Mouse (Mus musculus) forebrain, embryonic 13.5 days (tissue): ENCODE data around the gene Flvcr2. TPM values are rescaled to one million over a fixed set of nuclear protein-coding genes. Genes with fewer than 3 reads are reported as not detected.

Experiments
- ATAC-seq: fragments of 200-750 bp; cut with Nextera tagmentation; 2 replicates; pipeline ENCODE4 v1.8.0; 2017
- H3K27ac ChIP-seq: fragments of 300-500 bp; sonication (generic); 2 replicates; pipeline ENCODE4 v1.5.1; 2015; ENCODE audit warnings: inconsistent platforms, mild to moderate bottlenecking, moderate library complexity
- H3K27me3 ChIP-seq: fragments of 300-500 bp; sonication (generic); 2 replicates; pipeline ENCODE4 v1.6.1; 2015; ENCODE audit warnings: mild to moderate bottlenecking, inconsistent platforms
- H3K36me3 ChIP-seq: fragments of 300-500 bp; sonication (generic); 2 replicates; pipeline ENCODE4 v1.6.1; 2015; ENCODE audit warnings: mild to moderate bottlenecking, inconsistent platforms; ENCODE audit not compliant: poor library complexity, severe bottlenecking
- H3K4me1 ChIP-seq: fragments of 300-500 bp; sonication (generic); 2 replicates; pipeline ENCODE4 v1.6.1; 2015; ENCODE audit warnings: inconsistent platforms
- H3K4me2 ChIP-seq: fragments of 300-500 bp; sonication (generic); 2 replicates; pipeline ENCODE4 v1.6.1; 2015; ENCODE audit warnings: inconsistent platforms, mild to moderate bottlenecking, moderate library complexity
- H3K4me3 ChIP-seq: fragments of 300-500 bp; sonication (generic); 2 replicates; pipeline ENCODE4 v1.5.1; 2015; ENCODE audit warnings: mild to moderate bottlenecking, inconsistent platforms
- H3K9ac ChIP-seq: fragments of 300-500 bp; sonication (generic); 2 replicates; pipeline ENCODE4 v1.6.1; 2015; ENCODE audit warnings: mild to moderate bottlenecking, inconsistent platforms
- H3K9me3 ChIP-seq: fragments of 300-500 bp; sonication (generic); replicated peaks from 2 replicates; pipeline ENCODE4 v1.6.1; 2016; ENCODE audit warnings: inconsistent platforms
- WGBS: fragments of 180-500 bp; shearing (Covaris S2); methylation state at CpG from one replicate; pipeline ENCODE4 v1.1.7; 2015; 5-methylcytosine and 5-hydroxymethylcytosine counted together
- polyA plus RNA-seq: library from polyadenylated mRNA; unstranded; fragments of >200 nt; fragmentation: Nextera tagmentation; extraction: Ambion mirVana; gene quantifications from 2 replicates; pipeline ENCODE4 v1.2.1, GENCODE M21; 2015

The Flvcr2 gene
- polyA plus RNA-seq, 1 experiment from 2014 or later: 2.6 TPM

DNA sequence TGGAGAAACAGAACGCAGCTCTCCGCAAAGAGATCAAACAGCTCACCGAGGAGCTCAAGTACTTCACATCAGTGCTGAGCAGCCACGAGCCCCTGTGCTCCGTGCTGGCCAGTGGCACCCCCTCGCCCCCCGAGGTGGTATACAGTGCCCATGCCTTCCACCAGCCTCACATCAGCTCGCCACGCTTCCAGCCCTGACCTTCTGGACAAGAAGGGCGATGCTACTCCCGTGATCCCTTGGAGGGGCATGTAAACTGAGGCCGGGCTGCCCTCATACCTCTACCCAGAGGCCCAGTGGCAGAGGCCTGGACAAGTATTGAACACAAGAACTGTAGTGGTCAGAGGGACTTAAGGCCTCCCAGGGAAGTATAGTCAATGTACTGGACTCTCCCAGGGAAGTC is 37.8 kb upstream of the Flvcr2 start:
- 87% methylated on average over 12 of the region's 12 CpGs for WGBS
- no peak overlapping the region for H3K4me3 ChIP-seq
- peaks cover 11% of the 10 kb centered on the region for H3K4me1 ChIP-seq
- H3K4me2 ChIP-seq: no peak overlapping the region
- H3K27me3 ChIP-seq: peaks cover 31% of the 10 kb centered on the region
- no peak for ATAC-seq
- no peaks in the 10 kb centered on the region for H3K9me3 ChIP-seq
- H3K27ac ChIP-seq: no peak overlapping the region
- no peak overlapping the region for H3K9ac ChIP-seq
- no peaks in the 10 kb centered on the region for H3K36me3 ChIP-seq

DNA sequence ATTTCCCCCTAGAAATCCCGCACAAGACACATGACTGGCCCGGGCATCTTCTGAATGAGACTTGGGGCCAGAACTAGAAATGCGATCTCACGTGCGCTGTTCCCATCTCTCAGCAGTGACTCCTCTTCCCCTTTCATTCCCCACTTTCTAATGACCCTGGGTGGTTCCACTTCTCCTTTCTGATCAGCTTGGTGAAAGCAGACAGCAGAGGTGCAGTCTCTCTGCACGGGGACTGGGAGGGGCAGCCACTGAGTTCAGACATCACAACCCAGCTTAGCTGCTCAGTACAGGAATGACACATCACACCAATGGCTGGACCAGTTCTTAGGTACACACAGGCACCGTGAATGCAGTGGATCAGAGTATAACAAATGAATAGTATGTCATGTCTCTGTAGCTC is 35.6 kb upstream of the Flvcr2 start:
- H3K27me3 ChIP-seq: peaks cover 18% of the 10 kb centered on the region; the same call in 1 of the 2 replicates
- no peak overlapping the region for H3K27ac ChIP-seq
- no peak overlapping the region for H3K9ac ChIP-seq
- 87% methylated on average over 7 of the region's 7 CpGs for WGBS
- no peak for ATAC-seq
- H3K4me1 ChIP-seq: peaks cover 4% of the 10 kb centered on the region
- H3K36me3 ChIP-seq: no peaks in the 10 kb centered on the region
- H3K4me2 ChIP-seq: no peak overlapping the region
- H3K9me3 ChIP-seq: no peaks in the 10 kb centered on the region
- H3K4me3 ChIP-seq: no peak overlapping the region

DNA sequence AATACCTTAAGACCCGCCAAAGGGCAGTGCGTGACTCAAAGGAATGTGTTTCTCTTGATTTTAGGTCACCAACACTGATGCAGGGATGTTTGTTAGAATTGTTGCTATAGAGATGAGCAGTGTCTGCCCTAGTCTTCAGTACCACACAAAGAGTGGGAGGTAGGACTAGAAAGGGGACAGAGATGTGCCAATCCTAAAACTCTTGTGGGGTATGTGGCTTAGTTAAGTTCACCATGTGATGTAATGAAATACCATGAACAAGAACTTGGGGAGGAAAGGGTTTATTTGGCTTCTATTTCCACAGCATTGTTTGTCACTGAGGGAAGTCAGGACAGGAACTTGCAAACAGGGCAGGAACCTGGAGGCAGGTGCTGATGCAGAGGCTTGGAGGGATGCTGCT is 33.8 kb upstream of the Flvcr2 start:
- no peaks in the 10 kb centered on the region for H3K4me1 ChIP-seq
- no peak overlapping the region for H3K27ac ChIP-seq
- no peak overlapping the region for H3K9ac ChIP-seq
- no peaks in the 10 kb centered on the region for H3K9me3 ChIP-seq
- H3K4me2 ChIP-seq: no peak overlapping the region
- no peak overlapping the region for H3K4me3 ChIP-seq
- peaks cover 2% of the 10 kb centered on the region; the same call in 1 of the 2 replicates for H3K27me3 ChIP-seq
- 92% methylated on average over 2 of the region's 2 CpGs for WGBS
- ATAC-seq: no peak
- H3K36me3 ChIP-seq: no peaks in the 10 kb centered on the region

DNA sequence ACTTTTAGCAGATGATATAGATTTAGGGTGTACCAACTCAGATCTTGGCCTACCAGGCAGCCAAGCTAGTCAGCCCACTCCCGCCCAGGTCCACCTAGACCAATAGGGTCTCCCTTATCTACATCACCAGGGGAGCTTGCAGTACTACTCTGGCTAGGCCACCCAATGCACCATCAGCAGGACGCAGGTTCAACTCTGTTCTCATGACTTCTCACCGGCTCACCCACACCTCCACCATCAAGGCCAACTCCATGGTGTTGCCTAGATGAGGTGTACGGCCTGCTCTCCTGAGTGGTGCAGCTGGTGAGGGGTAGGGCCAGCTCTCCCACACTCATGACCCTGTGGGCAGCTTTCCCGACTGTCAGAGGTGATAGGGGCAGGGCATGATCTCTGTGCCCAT is 32.2 kb upstream of the Flvcr2 start:
- no peak for ATAC-seq
- Histone ChIP-seq H3K4me3 (no peak overlapping the region), H3K27me3 (no peaks in the 10 kb centered on the region), H3K27ac (no peak overlapping the region), H3K9me3 (no peaks in the 10 kb centered on the region), H3K9ac (no peak overlapping the region), H3K4me2 (no peak overlapping the region), H3K36me3 (no peaks in the 10 kb centered on the region), H3K4me1 (no peaks in the 10 kb centered on the region)
- WGBS: 94% methylated on average over 5 of the region's 5 CpGs

DNA sequence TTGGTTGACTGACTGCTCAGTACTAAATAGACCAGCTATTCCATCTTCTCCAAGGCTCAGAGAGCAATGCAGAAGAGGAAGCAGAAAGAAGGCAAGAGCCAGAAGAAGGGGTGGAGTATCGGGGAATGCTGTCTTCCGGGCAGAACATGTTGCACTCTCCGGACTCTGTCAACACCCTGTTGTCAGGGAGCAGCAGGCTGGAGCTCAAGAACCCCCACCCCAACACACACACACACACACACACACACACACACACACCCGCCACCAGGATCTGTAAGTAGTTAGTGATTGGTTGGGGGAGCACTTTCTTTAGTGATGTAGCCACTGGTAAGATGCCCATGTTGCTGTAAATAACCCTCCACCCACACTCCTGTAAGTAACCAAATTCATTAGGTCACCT is 21.0 kb upstream of the Flvcr2 start:
- Histone ChIP-seq H3K27me3 (0 out of 2 replicates have a peak, but pooled peaks cover 3% of the 10 kb centered on the region), H3K27ac (no peak overlapping the region), H3K4me3 (no peak overlapping the region), H3K4me1 (no peaks in the 10 kb centered on the region), H3K4me2 (no peak overlapping the region), H3K9me3 (no peaks in the 10 kb centered on the region), H3K9ac (no peak overlapping the region), H3K36me3 (no peaks in the 10 kb centered on the region)
- 85% methylated on average over 4 of the region's 4 CpGs for WGBS
- ATAC-seq: no peak

DNA sequence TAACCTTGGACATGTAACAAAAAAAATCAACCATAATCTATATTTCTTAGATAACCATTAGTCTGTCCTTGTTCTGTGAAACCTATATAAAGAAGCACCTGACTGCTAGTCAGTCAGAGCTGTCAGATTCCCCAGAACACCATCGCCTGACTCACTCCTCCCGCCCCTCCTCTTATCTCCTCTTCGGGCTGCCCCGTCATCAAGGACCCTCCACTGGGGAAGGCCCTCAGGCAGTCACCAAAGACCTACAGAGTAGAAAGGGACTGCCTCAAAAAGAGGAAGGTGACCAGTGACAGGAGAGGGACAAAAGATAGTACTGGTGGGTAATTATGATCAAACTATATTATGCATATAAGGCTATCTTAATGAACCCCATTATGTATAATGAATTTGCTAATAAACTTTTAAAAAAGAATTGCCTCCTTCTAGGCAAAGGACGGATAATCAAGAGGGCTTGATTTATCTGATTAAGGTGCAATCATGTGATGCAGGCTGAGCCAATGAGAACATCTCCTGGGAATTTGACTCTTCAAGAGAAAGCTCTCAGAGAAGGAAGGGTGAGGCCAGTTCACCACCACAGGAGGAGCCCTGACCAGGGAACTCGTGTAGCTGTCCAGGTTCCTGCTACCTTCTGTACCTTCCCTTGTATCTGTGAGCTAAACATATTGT is 19.5 kb upstream of the Flvcr2 start:
- Histone ChIP-seq H3K4me2 (no peak overlapping the region), H3K9me3 (no peaks in the 10 kb centered on the region), H3K27ac (no peak overlapping the region), H3K27me3 (no peaks in the 10 kb centered on the region), H3K4me3 (no peak overlapping the region), H3K9ac (no peak overlapping the region), H3K4me1 (no peaks in the 10 kb centered on the region), H3K36me3 (no peaks in the 10 kb centered on the region)
- no peak for ATAC-seq
- 59% methylated on average over 6 of the region's 6 CpGs for WGBS

DNA sequence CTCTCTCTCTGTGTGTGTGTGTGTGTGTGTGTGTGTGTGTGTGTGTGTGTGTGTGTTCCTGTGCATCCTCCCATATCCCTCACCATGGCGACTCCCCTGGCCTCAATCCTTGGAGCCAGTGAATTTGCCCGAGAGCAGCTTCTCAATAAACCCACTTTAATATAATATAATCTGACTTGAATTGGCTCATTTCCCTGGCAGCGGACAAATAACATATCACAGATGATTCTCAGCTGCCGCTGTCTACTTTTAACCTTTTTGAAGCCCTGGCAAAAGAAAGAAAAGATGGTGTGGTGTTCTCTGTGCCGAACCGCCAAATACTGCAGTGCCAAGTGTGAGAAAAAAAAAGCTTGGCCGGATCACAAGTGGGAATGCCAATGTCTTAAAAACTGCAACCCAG is 18.2 kb upstream of the Flvcr2 start:
- Histone ChIP-seq H3K36me3 (no peaks in the 10 kb centered on the region), H3K27me3 (no peaks in the 10 kb centered on the region), H3K4me3 (no peak overlapping the region), H3K9ac (no peak overlapping the region), H3K4me1 (no peaks in the 10 kb centered on the region), H3K9me3 (no peaks in the 10 kb centered on the region), H3K4me2 (no peak overlapping the region), H3K27ac (no peak overlapping the region)
- WGBS: 80% methylated on average over 7 of the region's 7 CpGs
- ATAC-seq: no peak

DNA sequence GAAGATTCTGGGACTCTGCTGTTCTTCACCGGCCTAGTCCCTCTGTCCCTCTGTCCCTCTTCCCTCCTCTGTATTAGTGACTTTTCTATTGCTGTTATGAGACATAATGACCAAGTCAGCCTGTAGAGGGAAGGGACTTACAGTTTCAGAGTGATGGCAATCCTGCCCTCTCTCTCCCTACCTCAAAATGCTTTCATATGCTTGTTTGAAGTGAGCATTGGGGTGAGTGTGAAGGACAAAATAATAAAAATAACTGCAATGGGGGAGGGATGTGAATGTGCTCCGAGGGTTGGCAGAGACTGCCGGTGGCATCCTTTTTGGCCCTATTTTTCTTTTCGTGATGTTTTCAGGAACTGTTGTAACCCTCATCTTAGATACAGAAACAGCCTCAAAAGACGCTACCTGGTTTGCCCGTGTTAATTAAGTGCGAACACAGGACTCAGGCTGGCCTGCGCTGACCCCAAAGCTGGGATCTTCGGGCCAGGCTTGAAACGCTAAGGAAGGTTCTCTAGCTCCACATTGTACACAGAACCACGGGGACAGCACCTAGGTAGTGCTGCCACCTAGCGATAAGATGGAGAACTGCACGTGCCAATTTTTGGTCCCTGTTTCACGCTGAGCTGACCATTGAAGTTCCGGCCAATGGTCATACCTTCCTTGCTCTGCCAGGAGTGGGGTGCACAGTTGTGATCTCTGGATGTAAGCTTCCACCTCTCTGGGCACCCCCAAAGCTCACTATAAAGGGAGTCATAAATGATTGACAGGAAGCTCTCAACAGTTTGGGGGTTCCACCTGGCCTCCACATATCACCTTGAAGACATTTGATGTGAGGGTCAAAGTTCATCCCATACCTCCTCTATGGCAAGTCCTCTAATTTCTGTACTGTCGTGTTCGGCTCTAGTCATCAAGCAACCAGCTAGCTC is 17.1 kb upstream of the Flvcr2 start:
- 36% methylated on average over 17 of the region's 17 CpGs for WGBS
- Histone ChIP-seq H3K27ac (no peak overlapping the region), H3K9ac (no peak overlapping the region), H3K4me3 (no peak overlapping the region), H3K27me3 (no peaks in the 10 kb centered on the region), H3K4me2 (no peak overlapping the region), H3K36me3 (no peaks in the 10 kb centered on the region), H3K4me1 (no peaks in the 10 kb centered on the region), H3K9me3 (no peaks in the 10 kb centered on the region)
- no peak; the same call in 1 of the 2 replicates for ATAC-seq

DNA sequence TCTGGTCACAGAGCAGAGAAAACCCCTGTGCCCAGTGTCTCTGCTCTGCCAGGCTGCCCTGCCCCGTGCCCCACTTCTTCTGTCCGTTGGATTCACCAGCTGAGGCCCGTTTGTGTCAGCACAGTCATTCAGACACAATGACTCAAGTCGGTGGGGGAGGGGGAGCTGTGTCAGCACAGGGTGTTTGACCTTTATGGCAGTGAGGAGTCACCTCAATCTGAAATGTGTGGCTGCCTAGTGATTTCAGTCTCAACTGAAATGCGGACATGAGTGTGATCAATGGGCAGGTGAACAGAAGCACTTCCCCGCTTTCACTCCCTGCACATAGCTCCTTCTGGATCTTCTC is 16.4 kb upstream of the Flvcr2 start:
- Histone ChIP-seq H3K27ac (no peak overlapping the region), H3K9me3 (no peaks in the 10 kb centered on the region), H3K27me3 (no peaks in the 10 kb centered on the region), H3K4me3 (no peak overlapping the region), H3K9ac (no peak overlapping the region), H3K4me1 (no peaks in the 10 kb centered on the region), H3K36me3 (no peaks in the 10 kb centered on the region), H3K4me2 (no peak overlapping the region)
- WGBS: 66% methylated on average over 6 of the region's 6 CpGs
- no peak for ATAC-seq

DNA sequence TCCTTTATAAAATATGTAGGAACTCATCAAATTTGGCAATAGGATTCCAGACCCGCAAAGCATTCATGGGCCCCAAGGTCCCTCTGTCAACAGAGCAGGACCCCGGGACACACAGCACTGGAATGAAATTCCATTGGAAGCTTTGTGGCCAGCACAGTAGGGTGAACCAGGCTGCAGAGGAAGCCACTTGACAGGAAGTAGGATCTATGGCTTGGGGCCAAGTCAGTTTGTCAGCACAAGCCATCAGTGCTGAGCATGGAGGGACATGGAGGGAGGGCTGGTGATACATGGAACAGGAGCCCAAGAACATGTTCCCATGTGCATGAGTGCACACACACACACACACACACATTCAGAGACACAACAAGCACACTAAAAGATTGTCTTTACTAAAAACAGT is 10.1 kb upstream of the Flvcr2 start:
- H3K27ac ChIP-seq: no peak overlapping the region
- H3K9ac ChIP-seq: no peak overlapping the region
- H3K4me2 ChIP-seq: no peak overlapping the region
- H3K9me3 ChIP-seq: no peaks in the 10 kb centered on the region
- no peaks in the 10 kb centered on the region for H3K4me1 ChIP-seq
- no peak for ATAC-seq
- no peaks in the 10 kb centered on the region for H3K27me3 ChIP-seq
- no peaks in the 10 kb centered on the region for H3K36me3 ChIP-seq
- 89% methylated on average over 2 of the region's 2 CpGs for WGBS
- H3K4me3 ChIP-seq: no peak overlapping the region

DNA sequence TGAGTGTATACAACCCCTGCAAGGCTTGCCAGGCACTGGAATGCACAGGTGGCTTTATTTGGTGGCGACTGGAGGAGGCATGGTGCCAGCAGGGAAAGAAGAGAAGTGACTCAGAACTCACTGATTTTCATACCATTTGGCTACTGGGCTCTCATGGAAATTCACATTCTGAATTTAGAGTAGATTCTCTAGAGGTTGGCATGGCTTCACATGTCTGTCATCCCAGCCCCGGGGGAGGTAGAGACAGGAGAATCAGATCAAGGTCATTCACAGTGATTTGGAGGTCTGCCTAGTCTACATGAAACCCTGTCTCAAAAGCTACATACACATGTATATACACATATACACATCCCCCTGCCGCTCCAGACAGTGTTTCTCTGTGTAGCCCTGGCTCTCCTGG is 9.4 kb upstream of the Flvcr2 start:
- Histone ChIP-seq H3K36me3 (no peaks in the 10 kb centered on the region), H3K4me1 (no peaks in the 10 kb centered on the region), H3K9ac (no peak overlapping the region), H3K27ac (no peak overlapping the region), H3K9me3 (no peaks in the 10 kb centered on the region), H3K27me3 (no peaks in the 10 kb centered on the region), H3K4me2 (no peak overlapping the region), H3K4me3 (no peak overlapping the region)
- no peak for ATAC-seq
- WGBS: 88% methylated on average over 3 of the region's 3 CpGs

DNA sequence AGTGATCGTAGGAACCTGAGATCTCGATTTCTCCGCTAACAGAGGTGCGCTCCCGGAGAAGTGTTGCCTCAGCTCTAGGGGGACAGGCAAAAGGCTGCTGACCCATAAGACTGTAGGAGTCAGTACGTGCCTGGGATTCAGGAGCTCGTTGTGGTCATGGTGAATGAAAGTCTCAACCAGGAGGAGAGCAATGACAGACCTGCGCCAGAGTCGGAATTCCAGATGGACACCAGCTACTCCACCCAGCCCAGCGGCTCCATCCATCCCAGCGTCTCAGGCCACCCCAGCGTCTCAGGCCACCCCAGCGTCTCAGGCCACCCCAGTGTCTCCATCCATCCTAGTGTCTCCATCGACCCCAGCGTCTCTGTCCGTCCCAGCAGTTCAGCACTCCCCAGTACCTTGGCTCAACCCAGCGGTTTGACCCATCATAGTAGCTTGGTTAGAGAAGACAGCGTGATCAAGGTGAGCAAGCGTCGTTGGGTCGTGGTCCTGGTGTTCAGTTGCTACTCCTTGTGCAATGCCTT is 419 bp downstream of the Flvcr2 start:
- WGBS: 22% methylated on average over 21 of the region's 21 CpGs

More for the DNA sequence above, 419 bp downstream of the Flvcr2 start:
- H3K27me3 ChIP-seq: peaks cover 23% of the 10 kb centered on the region
- peak; percentile 10; the same call in 1 of the 2 replicates for ATAC-seq
- peaks cover 16% of the 10 kb centered on the region for H3K4me1 ChIP-seq
- peak overlapping the region; percentile 45 for H3K4me3 ChIP-seq
- H3K36me3 ChIP-seq: no peaks in the 10 kb centered on the region
- H3K27ac ChIP-seq: no peak overlapping the region
- H3K4me2 ChIP-seq: peak overlapping the region; percentile 86
- no peaks in the 10 kb centered on the region for H3K9me3 ChIP-seq
- H3K9ac ChIP-seq: peak overlapping the region; percentile 54
